Mouse (Mus musculus) MEL (cell line): Measurements from ENCODE around the gene Gm26602. TPM values are rescaled to one million over a fixed set of nuclear protein-coding genes. Genes with fewer than 3 reads are reported as not detected.

Experiments used
- DNase-seq: peaks from one replicate; pipeline ENCODE4 v3.0.0; 2011; ENCODE audit warnings: low read depth, low spot score
- H3K27ac ChIP-seq: 2 replicates; pipeline ENCODE4 v1.5.1; 2012; ENCODE audit warnings: low read depth, mild to moderate bottlenecking, control low read depth, low read length, moderate library complexity; ENCODE audit not compliant: control insufficient read depth
- H3K27me3 ChIP-seq, 2 experiments: fragments of 150-350 bp in 1 of 2; sonication (generic) in 1 of 2; 2 replicates each; pipeline ENCODE4 v1.6.1; 2012; ENCODE audit warnings: low read length in 2 of 2, mild to moderate bottlenecking in 2 of 2, improper control_type of control experiment in 1 of 2, moderate library complexity in 1 of 2; ENCODE audit not compliant: insufficient read depth in 2 of 2, control insufficient read depth in 1 of 2
- H3K36me3 ChIP-seq, 2 experiments: 2 replicates each; pipeline ENCODE4 v1.6.1; 2012 to 2014; ENCODE audit warnings: low read length in 2 of 2, improper control_type of control experiment in 1 of 2, inconsistent platforms in 1 of 2, mild to moderate bottlenecking in 1 of 2; ENCODE audit not compliant: insufficient read depth in 2 of 2, control insufficient read depth in 1 of 2
- H3K4me1 ChIP-seq, 2 experiments: fragments of 150-350 bp in 1 of 2; sonication (generic) in 1 of 2; 2 replicates each; pipeline ENCODE4 v1.6.1; 2012; ENCODE audit warnings: low read length in 2 of 2, improper control_type of control experiment in 1 of 2, mild to moderate bottlenecking in 1 of 2; ENCODE audit not compliant: insufficient read depth in 2 of 2, control insufficient read depth in 1 of 2
- H3K4me3 ChIP-seq, 2 experiments: fragments of 150-350 bp in 1 of 2; sonication (generic) in 1 of 2; 2 replicates each; pipeline ENCODE4 v1.5.1; 2012; ENCODE audit warnings: low read depth in 2 of 2, low read length in 2 of 2, mild to moderate bottlenecking in 2 of 2, moderate library complexity in 2 of 2, control low read depth in 1 of 2, improper control_type of control experiment in 1 of 2; ENCODE audit not compliant: control insufficient read depth in 1 of 2, insufficient read depth in 1 of 2
- H3K79me2 ChIP-seq: 2 replicates; pipeline ENCODE4 v1.6.1; 2012; ENCODE audit warnings: mild to moderate bottlenecking, low read length, moderate library complexity; ENCODE audit not compliant: control insufficient read depth, poor library complexity, insufficient read depth
- H3K9ac ChIP-seq: 2 replicates; pipeline ENCODE4 v1.6.1; 2012; ENCODE audit warnings: low read depth, mild to moderate bottlenecking, control low read depth, low read length, moderate library complexity; ENCODE audit not compliant: control insufficient read depth, poor library complexity, severe bottlenecking
- H3K9me3 ChIP-seq: fragments of 150-350 bp; sonication (generic); replicated peaks from 2 replicates; pipeline ENCODE4 v1.6.1; 2012; ENCODE audit warnings: mild to moderate bottlenecking, low read length, improper control_type of control experiment, moderate library complexity; ENCODE audit not compliant: insufficient read depth
- CHD2 ChIP-seq: IDR thresholded peaks from 2 replicates; pipeline ENCODE4 v1.6.1; 2011; ENCODE audit warnings: low read length, improper control_type of control experiment
- CTCF ChIP-seq, 3 experiments: IDR thresholded peaks in 2 of 3; conservative IDR thresholded peaks in 1 of 3; 2 replicates each; pipeline ENCODE4 v1.5.1; 2011 to 2012; ENCODE audit warnings: low read length in 3 of 3, low read depth in 2 of 3, mild to moderate bottlenecking in 2 of 3, improper control_type of control experiment in 1 of 3, inconsistent platforms in 1 of 3, mixed read lengths in 1 of 3, moderate library complexity in 1 of 3; ENCODE audit not compliant: control insufficient read depth in 1 of 3, insufficient read depth in 1 of 3, poor library complexity in 1 of 3, severe bottlenecking in 1 of 3
- E2F4 ChIP-seq: IDR thresholded peaks from 2 replicates; pipeline ENCODE4 v1.6.1; 2011; ENCODE audit warnings: low read depth, low read length, improper control_type of control experiment, borderline replicate concordance
- GATA1 ChIP-seq: IDR thresholded peaks from 2 replicates; pipeline ENCODE4 v1.6.1; 2011; ENCODE audit warnings: low read depth, low read length, improper control_type of control experiment
- MAZ ChIP-seq: IDR thresholded peaks from 2 replicates; pipeline ENCODE4 v1.6.1; 2012; ENCODE audit warnings: low read depth, mild to moderate bottlenecking, inconsistent platforms, low read length, improper control_type of control experiment
- MEF2A ChIP-seq: IDR thresholded peaks from 2 replicates; pipeline ENCODE4 v1.6.1; 2014; ENCODE audit warnings: low read depth, mild to moderate bottlenecking, inconsistent platforms, low read length, improper control_type of control experiment; ENCODE audit not compliant: poor library complexity, insufficient replicate concordance, severe bottlenecking; ENCODE audit errors: extremely low read depth
- MXI1 ChIP-seq: IDR thresholded peaks from 2 replicates; pipeline ENCODE4 v1.6.1; 2011; ENCODE audit warnings: mild to moderate bottlenecking, low read depth, low read length, improper control_type of control experiment
- MYB ChIP-seq: IDR thresholded peaks from 2 replicates; pipeline ENCODE4 v1.6.1; 2011; ENCODE audit warnings: mild to moderate bottlenecking, low read depth, low read length, improper control_type of control experiment
- NRF1 ChIP-seq: IDR thresholded peaks from 2 replicates; pipeline ENCODE4 v1.6.1; 2014; ENCODE audit warnings: low read depth, mild to moderate bottlenecking, inconsistent platforms, low read length, improper control_type of control experiment, moderate library complexity; ENCODE audit not compliant: poor library complexity, insufficient read depth, severe bottlenecking
- POLR2A ChIP-seq, 2 experiments: IDR thresholded peaks; 2 replicates each; pipeline ENCODE4 v1.6.1; 2011 to 2012; ENCODE audit warnings: low read length in 2 of 2, mild to moderate bottlenecking in 2 of 2, control low read depth in 1 of 2, improper control_type of control experiment in 1 of 2, low read depth in 1 of 2, moderate library complexity in 1 of 2; ENCODE audit not compliant: control insufficient read depth in 1 of 2, insufficient read depth in 1 of 2, poor library complexity in 1 of 2
- POLR2AphosphoS2 ChIP-seq: IDR thresholded peaks from 2 replicates; pipeline ENCODE4 v1.6.1; 2011; ENCODE audit warnings: low read length, improper control_type of control experiment
- RAD21 ChIP-seq: IDR thresholded peaks from 2 replicates; pipeline ENCODE4 v1.6.1; 2011; ENCODE audit warnings: mild to moderate bottlenecking, low read depth, low read length, improper control_type of control experiment
- RCOR1 ChIP-seq: IDR thresholded peaks from 2 replicates; pipeline ENCODE4 v1.6.1; 2012; ENCODE audit warnings: low read depth, mild to moderate bottlenecking, inconsistent platforms, low read length, improper control_type of control experiment
- SIN3A ChIP-seq: IDR thresholded peaks from 2 replicates; pipeline ENCODE4 v1.6.1; 2012; ENCODE audit warnings: low read length, improper control_type of control experiment, inconsistent platforms
- SMC3 ChIP-seq: IDR thresholded peaks from 2 replicates; pipeline ENCODE4 v1.6.1; 2011; ENCODE audit warnings: low read depth, low read length, improper control_type of control experiment
- TAL1 ChIP-seq: IDR thresholded peaks from 2 replicates; pipeline ENCODE4 v1.6.1; 2012; ENCODE audit warnings: mild to moderate bottlenecking, inconsistent platforms, low read length, moderate library complexity, mixed read lengths
- UBTF ChIP-seq: IDR thresholded peaks from 2 replicates; pipeline ENCODE4 v1.6.1; 2012; ENCODE audit warnings: low read depth, mild to moderate bottlenecking, inconsistent platforms, low read length, improper control_type of control experiment, moderate library complexity, borderline replicate concordance; ENCODE audit not compliant: insufficient read depth
- USF1 ChIP-seq: IDR thresholded peaks from 2 replicates; pipeline ENCODE4 v1.6.1; 2014; ENCODE audit warnings: low read depth, mild to moderate bottlenecking, inconsistent platforms, low read length, improper control_type of control experiment, moderate library complexity
- USF2 ChIP-seq, 2 experiments: IDR thresholded peaks; 2 replicates each; pipeline ENCODE4 v1.6.1; 2011 to 2012; ENCODE audit warnings: improper control_type of control experiment in 2 of 2, low read length in 2 of 2, borderline replicate concordance in 1 of 2, inconsistent platforms in 1 of 2, low read depth in 1 of 2, mild to moderate bottlenecking in 1 of 2; ENCODE audit not compliant: insufficient read depth in 1 of 2
- ZMIZ1 ChIP-seq: IDR thresholded peaks from 2 replicates; pipeline ENCODE4 v1.6.1; 2012; ENCODE audit warnings: low read depth, mild to moderate bottlenecking, inconsistent platforms, low read length, improper control_type of control experiment, moderate library complexity
- ZNF384 ChIP-seq: IDR thresholded peaks from 2 replicates; pipeline ENCODE4 v1.6.1; 2012; ENCODE audit warnings: low read depth, mild to moderate bottlenecking, inconsistent platforms, low read length, improper control_type of control experiment
- polyA plus RNA-seq, 2 experiments: library from polyadenylated mRNA; stranded (reverse) in 1 of 2; unstranded in 1 of 2; fragments of >175 nt in 1 of 2; fragments of >200 nt in 1 of 2; gene quantifications; 2 replicates each; pipeline versions ENCODE4 v1.2.1 to v1.2.4; 2012; ENCODE audit warnings: low replicate concordance in 2 of 2, low read depth in 1 of 2; ENCODE audit not compliant: insufficient read length in 2 of 2, insufficient read depth in 1 of 2, missing spikeins in 1 of 2
- total RNA-seq: library from RNA; depleted of rRNA; stranded (reverse); fragments of 300-350 nt; gene quantifications from 2 replicates; pipeline ENCODE4 v1.2.3, GENCODE M21; 2012

The Gm26602 gene
- total and polyA plus RNA-seq, 3 experiments: 4.5 to 10.2 TPM; not detected in 1

GRCm38 (mm10) chr10:79865189-79865601 is 45.5 kb upstream of the Gm26602 start:
- no peaks in the 10 kb centered on the region; the same call in 1 of the 2 replicates for H3K79me2 ChIP-seq
- no peaks in the 10 kb centered on the region for H3K4me1 ChIP-seq
- no peaks in the 10 kb centered on the region for H3K27me3 ChIP-seq
- H3K4me3 ChIP-seq: no peak overlapping the region
- H3K9ac ChIP-seq: no peak overlapping the region
- no peak overlapping the region for H3K27ac ChIP-seq
- H3K9me3 ChIP-seq: no peaks in the 10 kb centered on the region
- no peak for DNase-seq
- peak; percentile 98 for TF ChIP-seq POLR2AphosphoS2
- TF ChIP-seq TAL1: no peak
- H3K36me3 ChIP-seq: peaks cover 0 to 12% of the 10 kb centered on the region in 2 experiments; a peak in 2 of 4 replicates

GRCm38 (mm10) chr10:79865801-79866295 is 44.8 kb upstream of the Gm26602 start:
- Histone ChIP-seq H3K4me1 (no peaks in the 10 kb centered on the region), H3K27ac (no peak overlapping the region), H3K4me3 (no peak overlapping the region), H3K36me3 (peaks cover 0 to 9% of the 10 kb centered on the region in 2 experiments; a peak in 2 of 4 replicates), H3K9me3 (no peaks in the 10 kb centered on the region), H3K9ac (no peak overlapping the region), H3K27me3 (no peaks in the 10 kb centered on the region), H3K79me2 (no peaks in the 10 kb centered on the region; the same call in 1 of the 2 replicates)
- TF ChIP-seq POLR2A (IDR thresholded peaks at IDR 0.05; ENCODE audit: control insufficient read depth in 1 of 2, insufficient read depth in 1 of 2, low read depth in 1 of 2, low read length in 2 of 2, poor library complexity in 1 of 2) (0 out of 4 replicates have a peak, but pooled peaks of 1 of the 2 experiments have one; percentile 10), RCOR1 (no peak), MXI1 (no peak), CTCF (IDR thresholded peaks at IDR 0.05 in 2 of 3, conservative IDR thresholded peaks at IDR 0.05 in 1 of 3; ENCODE audit: control insufficient read depth in 1 of 3, insufficient read depth in 1 of 3, low read depth in 2 of 3, low read length in 3 of 3, poor library complexity in 1 of 3, severe bottlenecking in 1 of 3) (peak; percentile 29 to 40 (median 34)), SMC3 (peak; percentile 44), RAD21 (peak; percentile 34), USF1 (no peak), SIN3A (no peak)
- no peak for DNase-seq

DNA sequence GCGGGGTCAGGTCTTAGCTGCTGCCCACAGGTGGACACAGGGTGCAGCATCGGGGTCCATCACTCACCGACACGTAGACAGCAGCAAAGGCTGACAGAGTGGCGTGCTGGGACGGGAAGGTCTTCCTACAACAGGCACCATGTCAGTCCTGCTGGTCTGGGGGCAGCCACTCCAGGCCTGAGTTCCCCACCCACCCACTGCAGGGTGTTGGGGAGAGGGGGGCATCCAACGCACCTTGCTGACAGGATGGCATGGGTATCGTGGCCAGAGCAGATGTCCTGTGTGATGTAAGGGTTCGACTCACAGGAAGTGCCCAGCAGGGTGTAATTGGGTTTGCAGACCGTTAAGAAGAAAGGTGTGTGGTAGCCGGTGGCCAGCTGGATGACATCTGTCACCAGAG is 44.1 kb upstream of the Gm26602 start:
- TF ChIP-seq NRF1 (no peak), UBTF (no peak), MEF2A (no peak), SIN3A (no peak), GATA1 (no peak), E2F4 (no peak), ZNF384 (no peak), SMC3 (no peak), POLR2A (IDR thresholded peaks at IDR 0.05; ENCODE audit: control insufficient read depth in 1 of 2, insufficient read depth in 1 of 2, low read depth in 1 of 2, low read length in 2 of 2, poor library complexity in 1 of 2) (no peak), POLR2AphosphoS2 (no peak), CTCF (IDR thresholded peaks at IDR 0.05 in 2 of 3, conservative IDR thresholded peaks at IDR 0.05 in 1 of 3; ENCODE audit: control insufficient read depth in 1 of 3, insufficient read depth in 1 of 3, low read depth in 2 of 3, low read length in 3 of 3, poor library complexity in 1 of 3, severe bottlenecking in 1 of 3) (no peak), MXI1 (no peak), USF1 (no peak), MAZ (no peak), MYB (no peak), USF2 (IDR thresholded peaks at IDR 0.05; ENCODE audit: borderline replicate concordance in 1 of 2, insufficient read depth in 1 of 2, low read depth in 1 of 2, low read length in 2 of 2) (no peak), ZMIZ1 (no peak), CHD2 (no peak), RCOR1 (no peak)
- H3K9me3 ChIP-seq: no peaks in the 10 kb centered on the region

More for the DNA sequence above, 44.1 kb upstream of the Gm26602 start:
- no peak overlapping the region for H3K4me3 ChIP-seq
- H3K9ac ChIP-seq: no peak overlapping the region
- H3K79me2 ChIP-seq: no peaks in the 10 kb centered on the region; the same call in 1 of the 2 replicates
- H3K27ac ChIP-seq: no peak overlapping the region
- no peak for DNase-seq
- H3K36me3 ChIP-seq: peaks cover 0 to 6% of the 10 kb centered on the region in 2 experiments; a peak in 2 of 4 replicates
- H3K4me1 ChIP-seq: no peaks in the 10 kb centered on the region
- H3K27me3 ChIP-seq: no peaks in the 10 kb centered on the region
